In genomic region chr15:100111891-100112290, GRCm38 (mm10) we compare ENCODE assay signal across 15 mouse cellular contexts.
DNase-seq lines count a peak whose midpoint lies in the region; ATAC-seq and TF ChIP-seq lines count a peak whose summit lies in the region.
"Had no signal": no experiment of that assay in that cellular context is flagged by ENCODE, and none has a peak within 500 bp of the region (broad histone marks: within the 10 kb centered on the region; RNA-seq: fewer than 3 reads in every experiment).

No protein-coding gene starts in this region.

- WGBS in midbrain, embryonic 10.5 days = 85% methylated on average over 9 of the region's 9 CpGs
- 71% methylated on average over 9 of the region's 9 CpGs for WGBS in midbrain, embryonic 15.5 days
- 37% methylated on average over 9 of the region's 9 CpGs for WGBS in stomach, postnatal 0 days
- 74% methylated on average over 9 of the region's 9 CpGs for WGBS in forebrain, embryonic 15.5 days

- no peak overlapping the region for H3K9ac ChIP-seq in midbrain, embryonic 15.5 days
- no peak overlapping the region for H3K9ac ChIP-seq in stomach, postnatal 0 days (ENCODE audit: low read length)
- H3K9ac ChIP-seq in forebrain, embryonic 15.5 days (replicated peaks) = no peak overlapping the region
- H3K9ac ChIP-seq: lung, embryonic 14.5 days; neural tube, embryonic 12.5 days had no signal

- H3K27ac ChIP-seq in midbrain, embryonic 10.5 days (replicated peaks) = 0 out of 2 replicates have a peak overlapping the region, but pooled peaks have one; percentile 6
- no peak overlapping the region for H3K27ac ChIP-seq in midbrain, embryonic 15.5 days
- H3K27ac ChIP-seq in stomach, postnatal 0 days (replicated peaks) = peak overlapping the region; percentile 79
- no peak overlapping the region for H3K27ac ChIP-seq in forebrain, embryonic 15.5 days (replicated peaks)
- H3K27ac ChIP-seq: neural tube, embryonic 12.5 days had no signal

- DNase-seq in midbrain, embryonic 10.5 days (ENCODE audit: low spot score) = no peak
- DNase-seq in kidney, adult 9 months = peak; percentile 41
- DNase-seq in kidney, postnatal 36 days = peak; percentile 43 to 49
- DNase-seq in stomach, postnatal 0 days (ENCODE audit: low spot score) = peak; percentile 52
- no peak for DNase-seq in cerebellum, postnatal 10 days
- DNase-seq: adrenal gland, postnatal 14 days; cerebellum, adult 8-10 months; gastrocnemius, postnatal 10 days; lung, embryonic 14.5 days; thymus, postnatal 25 days had no signal

- no peak for TF ChIP-seq EP300 in stomach, postnatal 0 days (optimal IDR thresholded peaks at IDR 0.05)

- peaks cover 34% of the 10 kb centered on the region for H3K4me1 ChIP-seq in midbrain, embryonic 10.5 days
- H3K4me1 ChIP-seq in midbrain, embryonic 15.5 days = peaks cover 11% of the 10 kb centered on the region; the same call in 1 of the 2 replicates
- peaks cover 10% of the 10 kb centered on the region for H3K4me1 ChIP-seq in stomach, postnatal 0 days (replicated peaks; ENCODE audit: control insufficient read depth, insufficient read depth)
- peaks cover 30% of the 10 kb centered on the region for H3K4me1 ChIP-seq in forebrain, embryonic 15.5 days

- no peaks in the 10 kb centered on the region for H3K9me3 ChIP-seq in midbrain, embryonic 10.5 days (replicated peaks)
- H3K9me3 ChIP-seq in midbrain, embryonic 15.5 days = no peaks in the 10 kb centered on the region
- no peaks in the 10 kb centered on the region for H3K9me3 ChIP-seq in stomach, postnatal 0 days (ENCODE audit: control insufficient read depth, low read length)
- H3K9me3 ChIP-seq in forebrain, embryonic 15.5 days = no peaks in the 10 kb centered on the region
- H3K9me3 ChIP-seq: hindbrain, embryonic 10.5 days; neural tube, embryonic 12.5 days had no signal

- peaks cover 12% of the 10 kb centered on the region for H3K36me3 ChIP-seq in midbrain, embryonic 10.5 days
- no peaks in the 10 kb centered on the region for H3K36me3 ChIP-seq in midbrain, embryonic 15.5 days (replicated peaks)
- H3K36me3 ChIP-seq in stomach, postnatal 0 days (ENCODE audit: control insufficient read depth, insufficient read depth, low read length) = no peaks in the 10 kb centered on the region
- peaks cover 5% of the 10 kb centered on the region for H3K36me3 ChIP-seq in forebrain, embryonic 15.5 days

- no peak overlapping the region for H3K4me2 ChIP-seq in midbrain, embryonic 15.5 days
- H3K4me2 ChIP-seq in stomach, postnatal 0 days (replicated peaks; ENCODE audit: low read depth) = 0 out of 2 replicates have a peak overlapping the region, but pooled peaks have one; percentile 9
- H3K4me2 ChIP-seq in forebrain, embryonic 15.5 days (replicated peaks) = no peak overlapping the region
- H3K4me2 ChIP-seq: lung, embryonic 14.5 days; neural tube, embryonic 12.5 days had no signal

- ATAC-seq in midbrain, embryonic 15.5 days (replicated peaks) = no peak
- ATAC-seq in stomach, postnatal 0 days (ENCODE audit: low FRiP score, low TSS enrichment) = peak; percentile 59
- ATAC-seq in forebrain, embryonic 15.5 days (replicated peaks) = no peak
- ATAC-seq: forebrain, embryonic 16.5 days had no signal

- no peak overlapping the region for H3K4me3 ChIP-seq in midbrain, embryonic 10.5 days
- no peak overlapping the region for H3K4me3 ChIP-seq in midbrain, embryonic 15.5 days
- H3K4me3 ChIP-seq in stomach, postnatal 0 days (ENCODE audit: low read depth, low read length) = no peak overlapping the region
- no peak overlapping the region for H3K4me3 ChIP-seq in forebrain, embryonic 15.5 days
- H3K4me3 ChIP-seq: hindbrain, embryonic 10.5 days; neural tube, embryonic 12.5 days had no signal

- H3K27me3 ChIP-seq in midbrain, embryonic 10.5 days (ENCODE audit: low read depth, poor library complexity, severe bottlenecking) = peaks cover 10% of the 10 kb centered on the region; the same call in 1 of the 2 replicates
- H3K27me3 ChIP-seq in midbrain, embryonic 15.5 days (replicated peaks) = no peaks in the 10 kb centered on the region
- H3K27me3 ChIP-seq in stomach, postnatal 0 days (ENCODE audit: control insufficient read depth, insufficient read depth, low read length) = no peaks in the 10 kb centered on the region
- no peaks in the 10 kb centered on the region for H3K27me3 ChIP-seq in forebrain, embryonic 15.5 days
- H3K27me3 ChIP-seq: neural tube, embryonic 12.5 days had no signal

- TF ChIP-seq CTCF in stomach, postnatal 0 days (IDR thresholded peaks at IDR 0.05; ENCODE audit: low read depth) = no peak

Comparison
In these comparisons a context has a peak if more than half of its experiments do, and no peak if none do; other contexts are left out.
1. H3K27ac ChIP-seq: peak in midbrain, embryonic 10.5 days (single experiment) and stomach, postnatal 0 days (single experiment); none in midbrain, embryonic 15.5 days (single experiment) and forebrain, embryonic 15.5 days (single experiment).
2. DNase-seq: peak in kidney, adult 9 months (single experiment), kidney, postnatal 36 days (2 of 2) and stomach, postnatal 0 days (single experiment); none in midbrain, embryonic 10.5 days (single experiment) and cerebellum, postnatal 10 days (0 of 2).